Mouse (Mus musculus) mouse embryonic stem cell (cell line): ENCODE results near the gene Spata45.

Experiments
- in situ Hi-C, 2 experiments: fragments of 300-500 bp; cut with MboI; formaldehyde crosslinking; loops; 1 replicate in 1 of 2; 3 replicates in 1 of 2; pipeline ENCODE4 v1.14.3; 2019 to 2020; ENCODE audit warnings: low sequenced_read_pairs in 2 of 2, low pct_unique_long_range_greater_than_20kb in 1 of 2, mixed read lengths in 1 of 2; ENCODE audit not compliant: unreplicated experiment in 1 of 2

Gene Spata45

DNA sequence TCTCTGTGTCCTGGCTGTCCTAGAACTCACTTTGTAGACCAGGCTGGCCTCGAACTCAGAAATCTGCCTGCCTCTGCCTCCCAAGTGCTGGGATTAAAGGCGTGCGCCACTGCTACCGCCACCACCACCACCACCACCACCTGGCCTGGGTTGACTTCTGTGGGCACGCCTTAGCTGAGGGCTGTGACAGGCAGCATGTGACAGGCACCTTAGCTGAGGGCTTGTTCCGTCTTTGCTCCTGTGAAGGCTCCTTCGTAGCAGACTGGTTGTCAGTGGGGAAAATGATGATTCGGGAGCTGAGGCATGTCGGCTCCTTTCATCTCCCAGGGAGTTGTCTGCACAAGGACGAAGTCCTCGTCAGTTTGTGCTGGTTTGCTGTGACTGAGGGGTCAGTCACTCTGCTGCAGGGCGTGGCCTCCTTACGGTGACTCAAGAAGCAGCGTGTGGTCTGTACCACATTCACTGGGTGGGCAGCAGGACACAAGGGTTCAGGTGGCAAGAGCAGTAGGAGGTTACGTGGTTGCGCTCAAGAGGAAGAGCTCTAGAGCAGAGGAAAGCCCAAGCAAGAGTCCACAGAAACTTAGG lies 36.0 kb downstream of the Spata45 start:
- in situ Hi-C loops, result no loop called here

DNA sequence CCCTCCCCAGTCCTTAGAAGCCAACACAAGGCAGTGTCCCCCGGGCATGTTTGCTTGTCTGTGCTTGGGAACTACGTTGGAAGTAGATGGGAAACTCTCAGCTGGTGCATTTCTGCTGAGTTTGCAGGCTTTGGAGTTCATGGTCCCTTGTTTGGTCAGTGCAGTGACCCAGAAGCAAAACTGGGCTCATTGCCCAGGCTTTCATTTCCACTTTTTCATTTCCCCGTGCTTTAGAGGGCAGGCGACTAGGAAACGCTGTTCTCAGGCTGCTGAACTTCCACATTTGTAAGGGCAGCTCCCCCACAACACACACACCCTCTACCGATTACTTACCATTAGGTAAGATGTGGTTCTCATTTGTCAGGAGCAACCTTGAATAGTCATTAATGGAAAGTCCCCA lies 36.6 kb downstream of the Spata45 start:
- in situ Hi-C loops, result no loop called here

DNA sequence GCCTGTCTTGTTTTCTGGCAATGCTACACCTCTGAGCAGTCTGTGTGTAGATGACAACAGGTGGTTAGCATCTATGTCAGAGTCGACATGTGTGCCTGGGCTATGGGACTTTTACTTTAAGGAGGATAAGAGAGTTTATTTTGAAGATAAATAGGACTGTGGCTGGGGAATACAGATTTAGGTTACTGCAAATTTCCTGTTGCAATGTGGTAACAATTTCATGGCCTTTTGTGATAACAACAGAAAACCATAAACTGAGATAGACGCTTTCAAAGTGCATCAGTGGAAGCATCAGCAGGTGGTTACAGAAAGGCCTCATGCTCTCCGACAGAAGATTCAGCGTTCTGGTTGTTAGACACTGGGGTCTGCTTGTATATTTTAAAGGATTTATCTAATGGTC lies 37.0 kb downstream of the Spata45 start:
- in situ Hi-C loops, result no loop called here

- in situ Hi-C loops, result loop anchor here in 1 of 2 experiments (25.0 kb wide), 1 partner anchor 212 kb away; no protein-coding TSS in a partner anchor
These were observed 38.9 kb downstream of the Spata45 start for GRCm38 (mm10) chr1:191075199-191075883.

DNA sequence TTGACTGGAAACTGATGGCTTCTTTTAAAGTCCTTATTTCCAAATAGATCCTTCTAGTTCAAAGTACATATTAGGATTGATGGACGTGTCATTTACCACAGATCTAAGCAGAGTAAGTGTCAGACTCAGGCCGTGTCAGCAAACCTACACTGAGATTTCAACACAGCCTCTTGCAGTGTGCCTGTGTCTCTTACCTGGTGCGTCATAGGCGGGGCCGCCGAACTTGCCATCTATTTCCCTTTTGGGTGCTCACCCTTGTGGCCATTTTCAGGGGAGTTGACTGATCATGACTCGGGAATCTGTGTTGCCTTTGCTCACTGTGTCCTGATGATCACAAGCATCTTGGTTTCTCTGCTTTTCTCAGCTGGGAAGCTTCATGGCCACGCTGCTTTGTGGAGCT lies 46.8 kb downstream of the Spata45 start:
- in situ Hi-C loops, result loop anchor here in 1 of 2 experiments (25.0 kb wide), 1 partner anchor 204 kb away; no protein-coding TSS in a partner anchor

GRCm38 (mm10) chr1:191084951-191085559 lies 48.6 kb downstream of the Spata45 start:
- in situ Hi-C loops, result loop anchor here in 1 of 2 experiments (25.0 kb wide), 1 partner anchor 202 kb away; no protein-coding TSS in a partner anchor

- in situ Hi-C loops, result loop anchor here in 1 of 2 experiments (25.0 kb wide), 1 partner anchor 202 kb away; no protein-coding TSS in a partner anchor
These were observed 49.2 kb downstream of the Spata45 start for GRCm38 (mm10) chr1:191085597-191085996.

DNA sequence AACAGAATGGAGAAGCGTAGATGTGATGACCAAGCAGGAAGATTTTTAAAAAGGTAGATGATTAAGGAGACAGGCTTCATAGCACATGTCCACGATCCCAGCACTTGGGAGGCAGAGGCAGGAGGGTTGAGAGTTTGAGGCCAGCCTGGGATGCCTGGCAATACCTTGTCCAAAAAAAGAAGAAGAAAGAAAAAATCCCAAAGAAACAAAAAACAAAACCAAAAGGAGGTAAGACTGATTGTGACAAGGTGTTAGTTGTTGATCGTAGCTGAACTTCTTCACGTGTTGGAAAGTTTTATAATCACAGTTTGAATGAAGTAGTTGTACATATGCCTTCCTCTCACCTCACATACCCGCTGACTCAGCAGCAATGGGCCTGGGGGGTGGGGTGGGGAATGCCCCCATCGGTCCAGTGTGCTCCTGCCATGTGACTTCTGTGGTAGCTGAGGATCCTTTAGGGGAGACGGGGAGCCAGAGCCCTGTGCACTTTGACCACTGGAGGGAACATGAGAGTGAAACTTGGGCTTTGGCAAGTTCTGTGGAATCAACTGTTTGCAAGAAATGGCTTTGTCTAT lies 50.0 kb downstream of the Spata45 start:
- in situ Hi-C loops, result loop anchor here in 1 of 2 experiments (25.0 kb wide), 1 partner anchor 201 kb away; no protein-coding TSS in a partner anchor

DNA sequence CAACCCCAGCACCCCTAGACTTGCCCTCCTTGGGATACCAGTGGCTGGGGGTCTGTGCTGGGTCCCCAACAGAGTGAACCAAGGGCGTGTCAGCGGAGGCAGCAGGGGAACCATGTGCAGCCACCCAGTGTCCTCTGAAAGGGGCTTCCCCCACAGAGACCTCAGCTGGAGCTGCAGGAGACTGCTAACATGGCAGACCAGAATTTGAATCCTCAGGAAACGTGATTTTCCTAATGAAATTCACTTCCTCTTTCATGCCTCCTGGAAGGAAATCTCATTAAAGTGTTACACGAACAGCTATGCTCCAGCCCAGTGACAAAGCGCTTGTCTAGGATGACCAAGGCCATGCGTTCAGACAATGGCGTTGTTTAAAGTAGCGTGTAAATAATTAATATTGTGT lies 50.5 kb downstream of the Spata45 start:
- in situ Hi-C loops, result loop anchor here in 1 of 2 experiments (25.0 kb wide), 1 partner anchor 200 kb away; no protein-coding TSS in a partner anchor

DNA sequence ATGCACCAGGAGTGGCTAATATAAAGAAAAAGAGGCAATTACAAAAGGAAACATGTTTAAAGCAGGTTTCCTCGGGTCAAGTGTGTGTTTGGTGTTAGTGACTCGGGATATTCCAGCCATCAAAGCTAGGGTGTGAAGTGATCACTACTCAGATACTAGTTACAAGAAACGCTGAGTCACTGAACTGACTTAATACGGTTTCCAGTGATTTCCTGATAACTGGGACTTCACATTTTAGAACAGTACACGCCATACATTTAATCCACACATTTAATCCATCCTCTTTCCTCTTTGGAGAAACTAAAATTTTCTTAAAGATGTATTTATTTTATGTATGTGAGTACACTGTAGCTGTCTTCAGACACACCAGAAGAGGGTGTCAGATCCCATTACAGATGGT lies 51.5 kb downstream of the Spata45 start:
- in situ Hi-C loops, result loop anchor here in 1 of 2 experiments (25.0 kb wide), 1 partner anchor 199 kb away; no protein-coding TSS in a partner anchor

DNA sequence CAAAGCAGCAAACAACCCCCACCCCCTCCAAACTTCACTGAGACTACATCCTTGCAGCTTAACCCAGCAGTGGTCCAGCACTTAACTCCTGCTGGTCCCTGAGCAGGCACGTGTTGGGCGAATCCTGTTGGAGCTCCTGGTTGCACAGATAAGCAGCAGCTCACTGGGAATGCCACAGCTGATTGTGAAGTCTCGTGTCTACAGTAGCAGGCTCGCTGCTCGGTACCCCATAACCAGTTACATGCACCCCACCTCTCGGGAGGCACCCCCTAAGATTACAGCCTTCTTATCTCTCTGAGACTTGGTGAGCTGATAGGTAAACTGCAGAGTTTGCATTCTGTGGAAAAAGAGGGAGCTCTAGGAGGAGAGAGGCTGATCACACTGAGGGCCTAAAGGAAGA lies 52.9 kb downstream of the Spata45 start:
- in situ Hi-C loops, result loop anchor here in 1 of 2 experiments (25.0 kb wide), 1 partner anchor 198 kb away; no protein-coding TSS in a partner anchor

- in situ Hi-C loops, result loop anchor here in 1 of 2 experiments (25.0 kb wide), 1 partner anchor 195 kb away; no protein-coding TSS in a partner anchor
These were observed 55.6 kb downstream of the Spata45 start for GRCm38 (mm10) chr1:191092050-191092449.
